Mouse (Mus musculus): ENCODE results near the gene Cd151. TPM values are rescaled to one million over a fixed set of nuclear protein-coding genes. Genes with fewer than 3 reads are reported as not detected.
A peak's percentile ranks its signal among the peaks of the same experiment; 100 is the strongest.

Gene Cd151
- total and polyA plus RNA-seq, 3 experiments, result 272 to 395 (median 334) TPM

- peak; percentile 73 to 79 for DNase-seq
- intact Hi-C loops (cut with DNase I), result no loop called here
- 4% methylated on average over 17 of the region's 17 CpGs for WGBS
- Histone ChIP-seq H3K9ac (ENCODE audit: low read depth, low read length) (peak overlapping the region; percentile 49), H3K4me1 (ENCODE audit: control insufficient read depth, insufficient read depth, low read length) (peaks cover 11% of the 10 kb centered on the region), H3K27ac (peak overlapping the region; percentile 96), H3K79me2 (replicated peaks; ENCODE audit: control insufficient read depth, insufficient read depth, low read length) (no peaks in the 10 kb centered on the region), H3K27me3 (ENCODE audit: control insufficient read depth, insufficient read depth, low read length) (no peaks in the 10 kb centered on the region), H3K36me3 (ENCODE audit: control insufficient read depth, insufficient read depth, low read length) (no peaks in the 10 kb centered on the region), H3K4me3 (peak overlapping the region; percentile 67)
- TF ChIP-seq CTCF (IDR thresholded peaks at IDR 0.05) (no peak), POLR2A (IDR thresholded peaks at IDR 0.05; ENCODE audit: insufficient read depth, low read depth, low read length) (peak; percentile 91), EP300 (IDR thresholded peaks at IDR 0.05; ENCODE audit: insufficient read depth, low read depth, low read length) (peak; percentile 50; the same call in 1 of the 2 replicates)
These were observed 31.9 kb upstream of the Cd151 start for GRCm38 (mm10) chr7:141435129-141435855.

- peak in 1 of 2 experiments; percentile 31 for DNase-seq
- Histone ChIP-seq H3K4me1 (ENCODE audit: control insufficient read depth, insufficient read depth, low read length) (peaks cover 12% of the 10 kb centered on the region), H3K4me3 (no peak overlapping the region; the same call in 1 of the 2 replicates), H3K9ac (ENCODE audit: low read depth, low read length) (no peak overlapping the region), H3K79me2 (replicated peaks; ENCODE audit: control insufficient read depth, insufficient read depth, low read length) (no peaks in the 10 kb centered on the region), H3K27ac (peak overlapping the region; percentile 96), H3K27me3 (ENCODE audit: control insufficient read depth, insufficient read depth, low read length) (no peaks in the 10 kb centered on the region), H3K36me3 (ENCODE audit: control insufficient read depth, insufficient read depth, low read length) (no peaks in the 10 kb centered on the region)
- intact Hi-C loops (cut with DNase I), result no loop called here
- WGBS, result 84% methylated on average over 9 of the region's 9 CpGs
- TF ChIP-seq EP300 (IDR thresholded peaks at IDR 0.05; ENCODE audit: insufficient read depth, low read depth, low read length) (no peak), POLR2A (IDR thresholded peaks at IDR 0.05; ENCODE audit: insufficient read depth, low read depth, low read length) (no peak), CTCF (IDR thresholded peaks at IDR 0.05) (no peak)
These were observed 31.2 kb upstream of the Cd151 start for GRCm38 (mm10) chr7:141435856-141436522.

DNA sequence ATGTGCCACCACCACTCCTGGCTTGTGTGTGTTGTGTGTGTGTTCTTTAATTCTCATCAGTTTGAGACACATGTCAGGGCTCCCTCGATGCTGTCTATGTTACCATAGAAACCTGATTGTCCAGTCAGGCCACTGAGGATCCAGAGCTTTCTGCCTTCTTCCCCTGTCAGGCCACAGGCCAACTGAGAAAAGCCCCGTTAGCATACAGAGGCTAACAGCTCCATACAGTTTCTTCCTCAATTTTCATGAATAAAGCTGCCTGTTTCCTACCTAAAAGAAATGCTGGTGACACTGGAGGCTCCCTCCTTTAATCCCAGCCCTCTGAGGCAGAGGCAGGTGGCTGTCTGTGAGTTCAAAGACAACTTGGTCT is 30.7 kb upstream of the Cd151 start:
- DNase-seq, result peak in 1 of 2 experiments; percentile 18
- H3K4me1 ChIP-seq (ENCODE audit: control insufficient read depth, insufficient read depth, low read length), result peaks cover 12% of the 10 kb centered on the region
- no peak for TF ChIP-seq POLR2A (IDR thresholded peaks at IDR 0.05; ENCODE audit: insufficient read depth, low read depth, low read length)
- no peak for TF ChIP-seq EP300 (IDR thresholded peaks at IDR 0.05; ENCODE audit: insufficient read depth, low read depth, low read length)
- TF ChIP-seq CTCF (IDR thresholded peaks at IDR 0.05), result no peak
- intact Hi-C loops (cut with DNase I), result no loop called here
- peak overlapping the region; percentile 92 for H3K27ac ChIP-seq
- no peaks in the 10 kb centered on the region for H3K79me2 ChIP-seq (replicated peaks; ENCODE audit: control insufficient read depth, insufficient read depth, low read length)
- 59% methylated on average over 2 of the region's 2 CpGs for WGBS
- H3K27me3 ChIP-seq (ENCODE audit: control insufficient read depth, insufficient read depth, low read length), result no peaks in the 10 kb centered on the region
- H3K36me3 ChIP-seq (ENCODE audit: control insufficient read depth, insufficient read depth, low read length), result no peaks in the 10 kb centered on the region
- no peak overlapping the region for H3K9ac ChIP-seq (ENCODE audit: low read depth, low read length)
- H3K4me3 ChIP-seq, result peak overlapping the region; percentile 47; the same call in 1 of the 2 replicates

- WGBS, result 7% methylated on average over 53 of the region's 53 CpGs
- H3K4me3 ChIP-seq, result peak within 1 kb of the TSS; percentile 47
- H3K36me3 ChIP-seq (ENCODE audit: control insufficient read depth, insufficient read depth, low read length), result no peaks in the 10 kb centered on the region
- H3K79me2 ChIP-seq (replicated peaks; ENCODE audit: control insufficient read depth, insufficient read depth, low read length), result no peaks in the 10 kb centered on the region
- peak within 1 kb of the TSS; percentile 92 for H3K27ac ChIP-seq
- TF ChIP-seq CTCF (IDR thresholded peaks at IDR 0.05), result peak; percentile 94
- TF ChIP-seq POLR2A (IDR thresholded peaks at IDR 0.05; ENCODE audit: insufficient read depth, low read depth, low read length), result peak; percentile 87
- 0 out of 2 replicates have a peak, but pooled peaks have one; percentile 43 for TF ChIP-seq EP300 (IDR thresholded peaks at IDR 0.05; ENCODE audit: insufficient read depth, low read depth, low read length)
- peaks cover 12% of the 10 kb centered on the region for H3K4me1 ChIP-seq (ENCODE audit: control insufficient read depth, insufficient read depth, low read length)
- no peaks in the 10 kb centered on the region for H3K27me3 ChIP-seq (ENCODE audit: control insufficient read depth, insufficient read depth, low read length)
- peak; percentile 90 to 91 for DNase-seq
- peak within 1 kb of the TSS; percentile 95 for H3K9ac ChIP-seq (ENCODE audit: low read depth, low read length)
- intact Hi-C loops (cut with DNase I), result loop anchor here (1.0 kb wide), 1 partner anchor 28 kb away; no protein-coding TSS in a partner anchor
These were observed 29.7 kb upstream of the Cd151 start, which contains the start of gene Slc25a22 for GRCm38 (mm10) chr7:141437178-141438120. Gene Slc25a22, minus strand, starts transcription at chr7:141437892.

GRCm38 (mm10) chr7:141438201-141438968 is 28.8 kb upstream of the Cd151 start:
- Histone ChIP-seq H3K4me3 (no peak overlapping the region), H3K27ac (no peak overlapping the region), H3K36me3 (ENCODE audit: control insufficient read depth, insufficient read depth, low read length) (no peaks in the 10 kb centered on the region), H3K4me1 (ENCODE audit: control insufficient read depth, insufficient read depth, low read length) (peaks cover 12% of the 10 kb centered on the region), H3K79me2 (replicated peaks; ENCODE audit: control insufficient read depth, insufficient read depth, low read length) (no peaks in the 10 kb centered on the region), H3K27me3 (ENCODE audit: control insufficient read depth, insufficient read depth, low read length) (no peaks in the 10 kb centered on the region), H3K9ac (ENCODE audit: low read depth, low read length) (no peak overlapping the region)
- 88% methylated on average over 12 of the region's 12 CpGs for WGBS
- TF ChIP-seq POLR2A (IDR thresholded peaks at IDR 0.05; ENCODE audit: insufficient read depth, low read depth, low read length), result no peak
- no peak for TF ChIP-seq EP300 (IDR thresholded peaks at IDR 0.05; ENCODE audit: insufficient read depth, low read depth, low read length)
- no peak for TF ChIP-seq CTCF (IDR thresholded peaks at IDR 0.05)
- peak in 1 of 2 experiments; percentile 15 for DNase-seq
- intact Hi-C loops (cut with DNase I), result no loop called here

All from heart, adult 2 months (tissue).